Mouse (Mus musculus) adrenal gland, postnatal 4 days (tissue): Measurements from ENCODE around the gene Upk3bl. TPM values are rescaled to one million over a fixed set of nuclear protein-coding genes. Genes with fewer than 3 reads are reported as not detected.
"Not testable (repeated sequence)": the region's sequence is repeated elsewhere in the genome, so short reads cannot be mapped to it uniquely, and the experiment has no call there.

Experiments used
- DNase-seq, 2 experiments: peaks; one replicate each; pipeline ENCODE4 v3.0.0; 2021 to 2022; ENCODE audit warnings: low spot score in 2 of 2, mixed read lengths in 2 of 2
- microRNA-seq: library from miRNA; unstranded; fragments of <30 nt; microRNA quantifications from one replicate; pipeline ENCODE4 v1.2.0, GENCODE M21; 2021
- total RNA-seq, 2 experiments: library from RNA; stranded (reverse); gene quantifications; 2 replicates each; pipeline ENCODE4 v1.2.3; 2021

Gene Upk3bl
- total RNA-seq, 2 experiments from 2014 or later, result 0.78 TPM; not detected in 1

- peak in 1 of 2 experiments; percentile 11 for DNase-seq
These were observed 30.8 kb downstream of the Upk3bl start for GRCm38 (mm10) chr5:136084891-136085651.

- no peak for DNase-seq
These were observed 32.0 kb downstream of the Upk3bl start for GRCm38 (mm10) chr5:136086290-136086689.

- no peak for DNase-seq
These were observed 34.7 kb downstream of the Upk3bl start for GRCm38 (mm10) chr5:136088821-136089575.

GRCm38 (mm10) chr5:136091927-136092326 is 37.6 kb downstream of the Upk3bl start:
- DNase-seq, result no peak

- no peak for DNase-seq
These were observed 40.1 kb downstream of the Upk3bl start for GRCm38 (mm10) chr5:136094249-136095010.

- no peak for DNase-seq
These were observed 40.8 kb downstream of the Upk3bl start for GRCm38 (mm10) chr5:136095089-136095488.

- DNase-seq, result no peak
These were observed 44.2 kb downstream of the Upk3bl start for GRCm38 (mm10) chr5:136098536-136098935.

- peak in 1 of 2 experiments; percentile 48 for DNase-seq
These were observed 48.0 kb downstream of the Upk3bl start for GRCm38 (mm10) chr5:136102099-136102820.

- no peak for DNase-seq
These were observed 50.2 kb downstream of the Upk3bl start for GRCm38 (mm10) chr5:136104511-136104910.

- DNase-seq, result no peak
These were observed 54.2 kb downstream of the Upk3bl start for GRCm38 (mm10) chr5:136108486-136108885.

GRCm38 (mm10) chr5:136109042-136109441 is 54.8 kb downstream of the Upk3bl start:
- DNase-seq, result no peak

- not testable (repeated sequence) for DNase-seq
These were observed 59.3 kb downstream of the Upk3bl start for GRCm38 (mm10) chr5:136113546-136113945.

Small RNA genes within 50 kb of the gene (microRNA-seq; reads per million reads assigned to microRNA genes)
- not detected for gene Mir7035

Other genes starting within 250 kb of the Upk3bl start
- gene Srrm3, start 247.6 kb upstream of the Upk3bl start, total RNA-seq, result 1 to 10 TPM; 7.5 to 7.9 TPM
- 10 to 100 TPM; 49.4 to 56.5 TPM for gene Hspb1, start 166.6 kb upstream of the Upk3bl start, total RNA-seq
- 100 to 1,000 TPM; 285 to 303 TPM for gene Ywhag, start 119.9 kb upstream of the Upk3bl start, total RNA-seq
- gene Ssc4d, start 80.0 kb upstream of the Upk3bl start, total RNA-seq, result 1 to 10 TPM; 6.7 to 8.1 TPM
- gene Zp3, start 74.4 kb upstream of the Upk3bl start, total RNA-seq, result under 1 TPM in 1 of 2 experiments, not detected in 1; 0.45 TPM
- gene Dtx2, start 59.7 kb upstream of the Upk3bl start, total RNA-seq, result 10 to 100 TPM; 18.6 to 19.0 TPM
- 10 to 100 TPM; 14.2 to 15.0 TPM for gene Upk3b, start 16.0 kb upstream of the Upk3bl start, total RNA-seq
- 10 to 100 TPM; 15.2 to 19.6 TPM for gene Rasa4, start 29.4 kb downstream of the Upk3bl start, total RNA-seq
- gene Polr2j, start 62.1 kb downstream of the Upk3bl start, total RNA-seq, result 10 to 100 TPM; 94.6 to 96.8 TPM
- gene Lrwd1, start 81.6 kb downstream of the Upk3bl start, total RNA-seq, result 10 to 100 TPM; 17.6 to 21.0 TPM
- gene Alkbh4, start 81.7 kb downstream of the Upk3bl start, total RNA-seq, result 10 to 100 TPM; 10.2 to 11.5 TPM
- 1 to 10 TPM; 6.5 to 7.3 TPM for gene Orai2, start 116.2 kb downstream of the Upk3bl start, total RNA-seq
- gene Prkrip1, start 144.5 kb downstream of the Upk3bl start, total RNA-seq, result 10 to 100 TPM; 35.4 to 36.7 TPM
- 10 to 100 TPM; 15.6 to 18.6 TPM for gene Sh2b2, start 192.1 kb downstream of the Upk3bl start, total RNA-seq